Mouse (Mus musculus): ENCODE measurements around the gene Ptgds.

GRCm38 (mm10) chr2:25431308-25431855 lies 38.5 kb downstream of the Ptgds start:
- TF ChIP-seq POLR2A (IDR thresholded peaks at IDR 0.05; ENCODE audit: low read depth, low read length) (no peak), CTCF (IDR thresholded peaks at IDR 0.05; ENCODE audit: extremely low read depth, insufficient read length, insufficient replicate concordance, low read depth, low read length) (no peak)

Data from small intestine, adult 2 months (tissue).